Mouse (Mus musculus) CD4-positive naive resting alpha-beta T cell, adult 57 days (primary cell): Measurements from ENCODE around the gene Slfn4. TPM values are rescaled to one million over a fixed set of nuclear protein-coding genes. Genes with fewer than 3 reads are reported as not detected.

Experiments
- total RNA-seq: library from RNA; stranded (reverse); gene quantifications from one replicate; pipeline ENCODE4 v1.2.4, GENCODE M21; 2023

Slfn4 gene
- total RNA-seq, result 1.7 TPM

GRCm38 (mm10) chr11:83174948-83175539, at the start of gene Slfn4:
Slfn4 (plus strand) TSS chr11:83175186.

GRCm38 (mm10) chr11:83191134-83191893, 16.3 kb downstream of the Slfn4 start, which contains the start of gene Slfn3:
Slfn3 (plus strand) TSS chr11:83191330.

Other genes starting within 250 kb of the Slfn4 start
- gene Slfn5, start 223.8 kb upstream of the Slfn4 start, total RNA-seq, result 71.1 TPM
- gene Slfn9, start 183.4 kb upstream of the Slfn4 start, total RNA-seq, result 17.7 TPM
- gene Slfn8, start 154.4 kb upstream of the Slfn4 start, total RNA-seq, result 43.8 TPM
- 186 TPM for gene Slfn2, start 110.1 kb upstream of the Slfn4 start, total RNA-seq
- 144 TPM for gene Slfn1, start 58.3 kb upstream of the Slfn4 start, total RNA-seq
- gene Slfn3, start 16.1 kb downstream of the Slfn4 start, total RNA-seq, result 7.7 TPM
- gene Slfn14, start 111.5 kb downstream of the Slfn4 start, total RNA-seq, result not detected
- gene Ap2b1, start 123.8 kb downstream of the Slfn4 start, total RNA-seq, result 86.8 TPM
- 13.8 TPM for gene Pex12, start 127.4 kb downstream of the Slfn4 start, total RNA-seq
- 0.89 TPM for gene Rasl10b, start 234.0 kb downstream of the Slfn4 start, total RNA-seq